Mouse (Mus musculus) CD4-positive naive resting alpha-beta T cell, adult 76 days (primary cell): Measurements from ENCODE around the gene 4930579F01Rik. TPM values are rescaled to one million over a fixed set of nuclear protein-coding genes. Genes with fewer than 3 reads are reported as not detected.

ENCODE experiments used
- total RNA-seq: library from RNA; stranded (reverse); gene quantifications from one replicate; pipeline ENCODE4 v1.2.4, GENCODE M21; 2023

The 4930579F01Rik gene
- not detected for total RNA-seq

GRCm38 (mm10) chr3:138193683-138194302 is at the start of gene 4930579F01Rik:
4930579F01Rik (minus strand) TSS chr3:138193825.

GRCm38 (mm10) chr3:138217631-138218264 is 24.1 kb upstream of the 4930579F01Rik start, which contains the start of gene Adh7:
Adh7 (plus strand) TSS chr3:138217760.

GRCm38 (mm10) chr3:138144642-138145171 is 48.9 kb downstream of the 4930579F01Rik start, which contains the start of gene Mttp:
Mttp (minus strand) TSS chr3:138144968.

GRCm38 (mm10) chr3:138143315-138144059 is 50.1 kb downstream of the 4930579F01Rik start, which contains the start of gene Trmt10a:
Trmt10a (plus strand) TSS chr3:138143448.

Other genes starting within 250 kb of the 4930579F01Rik start
- 47.2 TPM for gene Dapp1, start 212.3 kb downstream of the 4930579F01Rik start, total RNA-seq
- gene 1110002E22Rik, start 128.8 kb downstream of the 4930579F01Rik start, total RNA-seq: not detected
- gene Gm5105, start 126.4 kb downstream of the 4930579F01Rik start, total RNA-seq: not detected
- gene Trmt10a, start 50.4 kb downstream of the 4930579F01Rik start, total RNA-seq: 5.4 TPM
- gene Mttp, start 48.9 kb downstream of the 4930579F01Rik start, total RNA-seq: 2.4 TPM
- not detected for gene Adh7, start 23.9 kb upstream of the 4930579F01Rik start, total RNA-seq
- gene Adh1, start 67.2 kb upstream of the 4930579F01Rik start, total RNA-seq: 8.4 TPM
- gene Adh6a, start 119.5 kb upstream of the 4930579F01Rik start, total RNA-seq: not detected
- gene Adh6b, start 147.9 kb upstream of the 4930579F01Rik start, total RNA-seq: not detected
- not detected for gene Adh4, start 221.6 kb upstream of the 4930579F01Rik start, total RNA-seq
- 73.0 TPM for gene Adh5, start 249.3 kb upstream of the 4930579F01Rik start, total RNA-seq